Mouse (Mus musculus) neural tube, embryonic 12.5 days (tissue): ENCODE data around the gene Sik3. TPM values are rescaled to one million over a fixed set of nuclear protein-coding genes. Genes with fewer than 3 reads are reported as not detected.

Experiments used
- ATAC-seq: fragments of 200-750 bp; cut with Nextera tagmentation; 2 replicates; pipeline ENCODE4 v1.8.0; 2017; ENCODE audit warnings: low read depth, mild to moderate bottlenecking, moderate TSS enrichment, moderate library complexity; ENCODE audit not compliant: low FRiP score
- H3K27ac ChIP-seq: fragments of 300-500 bp; sonication (generic); 2 replicates; pipeline ENCODE4 v1.5.1; 2016
- H3K27me3 ChIP-seq: fragments of 300-500 bp; sonication (generic); replicated peaks from 2 replicates; pipeline ENCODE4 v1.6.1; 2016; ENCODE audit warnings: mild to moderate bottlenecking
- H3K36me3 ChIP-seq: fragments of 300-500 bp; sonication (generic); 2 replicates; pipeline ENCODE4 v1.6.1; 2016; ENCODE audit warnings: mild to moderate bottlenecking
- H3K4me1 ChIP-seq: fragments of 300-500 bp; sonication (generic); 2 replicates; pipeline ENCODE4 v1.6.1; 2016
- H3K4me2 ChIP-seq: fragments of 300-500 bp; sonication (generic); replicated peaks from 2 replicates; pipeline ENCODE4 v1.6.1; 2016; ENCODE audit warnings: mild to moderate bottlenecking
- H3K4me3 ChIP-seq: fragments of 300-500 bp; sonication (generic); 2 replicates; pipeline ENCODE4 v1.5.1; 2016
- H3K9ac ChIP-seq: fragments of 300-500 bp; sonication (generic); 2 replicates; pipeline ENCODE4 v1.6.1; 2016; ENCODE audit warnings: mild to moderate bottlenecking
- H3K9me3 ChIP-seq: fragments of 300-500 bp; sonication (generic); 2 replicates; pipeline ENCODE4 v1.6.1; 2016; ENCODE audit warnings: mild to moderate bottlenecking
- WGBS: fragments of 180-500 bp; shearing (Covaris S2); methylation state at CpG from one replicate; pipeline ENCODE4 v1.1.7; 2016; 5-methylcytosine and 5-hydroxymethylcytosine counted together
- polyA plus RNA-seq: library from polyadenylated mRNA; unstranded; fragments of >200 nt; fragmentation: Nextera tagmentation; extraction: Ambion mirVana; gene quantifications from 2 replicates; pipeline ENCODE4 v1.2.1, GENCODE M21; 2016

The Sik3 gene
- polyA plus RNA-seq, 1 experiment from 2014 or later: 13.2 TPM

DNA sequence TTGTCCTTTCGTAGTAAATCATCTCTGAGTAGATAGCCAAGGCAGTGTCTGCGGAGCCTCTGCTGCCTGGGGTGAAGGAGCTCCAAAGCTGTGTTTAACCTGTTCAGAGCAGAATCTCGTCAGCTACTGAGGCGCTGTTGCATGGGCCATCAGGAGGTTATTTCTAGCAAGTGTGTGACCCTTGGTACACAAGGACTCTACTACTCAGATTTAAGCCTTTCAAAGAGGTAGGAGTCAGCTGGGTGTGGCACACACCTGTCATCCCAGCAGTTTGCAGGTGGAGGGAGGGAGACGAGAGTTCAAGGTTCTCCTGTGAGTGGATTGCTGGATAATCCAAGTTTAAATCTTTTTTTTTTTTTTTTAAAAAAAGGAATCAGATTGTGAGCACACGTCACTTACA is 7.4 kb downstream of the Sik3 start:
- H3K4me1 ChIP-seq: peaks cover 19% of the 10 kb centered on the region
- H3K4me2 ChIP-seq: no peak overlapping the region
- no peaks in the 10 kb centered on the region for H3K9me3 ChIP-seq
- no peak overlapping the region for H3K9ac ChIP-seq
- H3K27me3 ChIP-seq: no peaks in the 10 kb centered on the region
- no peaks in the 10 kb centered on the region for H3K36me3 ChIP-seq
- ATAC-seq: no peak
- no peak overlapping the region for H3K4me3 ChIP-seq
- 81% methylated on average over 6 of the region's 6 CpGs for WGBS
- no peak overlapping the region for H3K27ac ChIP-seq

DNA sequence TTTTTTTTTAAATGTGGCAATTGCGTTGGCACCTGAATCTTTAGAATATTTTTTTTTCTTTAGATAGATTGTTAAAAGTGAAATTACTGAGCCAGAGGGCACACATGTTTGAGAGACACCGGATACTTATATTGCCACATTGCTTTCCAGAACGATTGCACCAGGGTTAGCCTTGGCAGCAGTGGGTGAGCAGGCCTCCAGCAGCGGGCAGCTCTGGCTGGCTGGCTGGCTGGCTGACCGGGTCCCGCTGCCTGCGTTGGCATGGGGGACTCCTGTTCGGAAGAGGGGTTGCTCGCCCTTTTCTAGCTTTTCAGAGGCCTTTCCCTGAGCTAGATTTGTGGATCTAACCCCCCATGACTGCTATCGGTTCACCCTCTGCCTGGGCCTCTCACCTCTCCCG is 11.0 kb downstream of the Sik3 start:
- Histone ChIP-seq H3K36me3 (no peaks in the 10 kb centered on the region), H3K4me3 (no peak overlapping the region), H3K4me1 (peaks cover 7% of the 10 kb centered on the region), H3K4me2 (no peak overlapping the region), H3K27ac (no peak overlapping the region), H3K9ac (no peak overlapping the region), H3K27me3 (no peaks in the 10 kb centered on the region), H3K9me3 (no peaks in the 10 kb centered on the region)
- WGBS: 94% methylated on average over 11 of the region's 11 CpGs
- ATAC-seq: no peak

DNA sequence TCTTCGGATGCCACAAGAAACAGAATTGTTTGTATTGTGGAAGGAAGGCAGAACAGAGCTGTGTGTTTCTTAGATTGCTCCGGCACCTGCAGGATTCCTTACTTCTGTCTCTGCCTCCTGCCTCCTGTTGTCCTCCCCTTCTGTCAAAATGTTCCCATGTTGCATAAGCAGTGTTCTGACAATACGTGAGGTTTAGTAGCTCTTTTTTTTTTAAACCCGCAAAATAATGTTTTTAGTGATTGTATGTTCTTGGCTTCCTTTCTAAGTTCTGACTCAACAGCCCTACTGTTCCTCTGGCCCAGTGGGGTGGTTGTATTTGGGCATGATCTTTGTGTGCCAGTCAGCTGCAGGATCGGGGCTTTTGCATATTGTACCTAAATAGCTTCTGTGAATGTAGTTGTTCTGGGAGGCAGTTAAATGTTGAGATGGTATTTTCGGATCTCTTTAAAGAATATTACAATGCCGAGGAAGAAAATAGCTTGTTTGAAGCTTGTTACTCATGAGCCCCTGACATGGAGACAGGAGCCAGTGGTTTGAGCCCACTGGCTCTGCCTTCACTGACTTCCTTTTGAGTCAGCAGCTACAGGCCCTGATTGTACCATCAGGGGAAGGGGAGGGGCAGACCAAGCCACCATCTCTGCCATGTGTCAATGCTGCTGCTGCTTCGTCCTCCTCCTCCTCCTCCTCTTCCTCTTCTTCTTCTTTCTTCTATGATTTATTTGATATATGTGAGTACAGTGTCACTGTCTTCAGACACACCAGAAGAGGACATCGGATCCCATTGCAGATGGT is 13.6 kb downstream of the Sik3 start:
- Histone ChIP-seq H3K9me3 (no peaks in the 10 kb centered on the region), H3K27me3 (no peaks in the 10 kb centered on the region), H3K9ac (no peak overlapping the region), H3K4me2 (no peak overlapping the region), H3K4me1 (peaks cover 7% of the 10 kb centered on the region; the same call in 1 of the 2 replicates), H3K4me3 (no peak overlapping the region), H3K27ac (no peak overlapping the region), H3K36me3 (no peaks in the 10 kb centered on the region)
- WGBS: 91% methylated on average over 9 of the region's 9 CpGs
- ATAC-seq: no peak

GRCm38 (mm10) chr9:46027994-46028393 is 15.4 kb downstream of the Sik3 start:
- Histone ChIP-seq H3K4me1 (peaks cover 13% of the 10 kb centered on the region), H3K9ac (no peak overlapping the region), H3K27ac (no peak overlapping the region), H3K4me3 (no peak overlapping the region), H3K36me3 (no peaks in the 10 kb centered on the region), H3K4me2 (no peak overlapping the region), H3K27me3 (no peaks in the 10 kb centered on the region), H3K9me3 (no peaks in the 10 kb centered on the region)
- ATAC-seq: no peak
- 20% methylated on average over 8 of the region's 8 CpGs for WGBS

DNA sequence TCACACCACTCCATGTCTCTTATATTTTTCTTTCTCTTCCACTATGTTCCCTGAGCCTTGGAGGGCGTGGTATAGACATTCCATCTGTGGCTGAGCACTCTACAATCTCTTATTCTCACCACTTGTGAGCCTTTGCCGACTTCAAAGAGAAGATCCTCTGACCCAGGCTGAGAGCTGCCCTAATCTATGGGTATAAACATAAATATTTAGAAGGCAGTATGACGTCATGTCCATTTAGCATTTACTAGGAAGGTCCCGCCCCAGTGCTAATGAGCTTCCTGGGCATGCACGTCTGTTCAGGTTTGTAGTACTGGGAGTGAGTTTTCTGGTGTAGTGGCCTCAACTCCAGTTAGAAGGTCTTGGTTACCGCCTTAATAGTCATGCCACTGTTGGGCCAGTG is 16.9 kb downstream of the Sik3 start:
- H3K27ac ChIP-seq: no peak overlapping the region
- H3K36me3 ChIP-seq: no peaks in the 10 kb centered on the region
- H3K4me1 ChIP-seq: peaks cover 13% of the 10 kb centered on the region
- ATAC-seq: no peak
- H3K27me3 ChIP-seq: no peaks in the 10 kb centered on the region
- no peak overlapping the region for H3K4me3 ChIP-seq
- WGBS: 85% methylated on average over 6 of the region's 6 CpGs
- H3K9ac ChIP-seq: no peak overlapping the region
- no peaks in the 10 kb centered on the region for H3K9me3 ChIP-seq
- no peak overlapping the region for H3K4me2 ChIP-seq

GRCm38 (mm10) chr9:46030184-46030583 is 17.6 kb downstream of the Sik3 start:
- 81% methylated on average over 5 of the region's 5 CpGs for WGBS
- Histone ChIP-seq H3K27ac (no peak overlapping the region), H3K36me3 (no peaks in the 10 kb centered on the region), H3K9me3 (no peaks in the 10 kb centered on the region), H3K4me2 (no peak overlapping the region), H3K4me1 (peaks cover 13% of the 10 kb centered on the region), H3K27me3 (no peaks in the 10 kb centered on the region), H3K4me3 (no peak overlapping the region), H3K9ac (no peak overlapping the region)
- no peak for ATAC-seq

DNA sequence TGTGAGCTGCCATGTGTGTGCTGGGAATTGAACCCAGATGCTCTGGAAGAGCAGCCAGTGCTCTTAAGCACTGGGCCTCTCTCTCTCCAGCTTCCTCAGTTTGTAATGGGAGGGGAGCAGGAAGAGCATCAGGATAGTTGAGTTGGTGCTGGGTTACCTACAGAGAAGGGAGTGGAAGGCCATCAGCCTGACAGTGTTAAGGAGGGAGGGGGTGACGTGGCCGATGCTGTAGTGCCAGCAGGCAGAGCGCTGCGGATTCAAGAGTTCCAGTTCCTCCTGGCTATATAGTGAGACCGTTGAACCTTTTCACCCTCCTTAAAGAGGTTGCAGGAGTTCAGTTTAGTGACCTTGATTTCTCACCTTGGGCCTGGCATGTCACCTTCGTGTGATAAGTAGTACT is 18.3 kb downstream of the Sik3 start:
- no peaks in the 10 kb centered on the region for H3K36me3 ChIP-seq
- no peak overlapping the region for H3K27ac ChIP-seq
- no peak overlapping the region for H3K4me2 ChIP-seq
- peaks cover 17% of the 10 kb centered on the region for H3K4me1 ChIP-seq
- ATAC-seq: no peak
- H3K9me3 ChIP-seq: no peaks in the 10 kb centered on the region
- H3K4me3 ChIP-seq: no peak overlapping the region
- 79% methylated on average over 6 of the region's 6 CpGs for WGBS
- H3K27me3 ChIP-seq: no peaks in the 10 kb centered on the region
- H3K9ac ChIP-seq: no peak overlapping the region

DNA sequence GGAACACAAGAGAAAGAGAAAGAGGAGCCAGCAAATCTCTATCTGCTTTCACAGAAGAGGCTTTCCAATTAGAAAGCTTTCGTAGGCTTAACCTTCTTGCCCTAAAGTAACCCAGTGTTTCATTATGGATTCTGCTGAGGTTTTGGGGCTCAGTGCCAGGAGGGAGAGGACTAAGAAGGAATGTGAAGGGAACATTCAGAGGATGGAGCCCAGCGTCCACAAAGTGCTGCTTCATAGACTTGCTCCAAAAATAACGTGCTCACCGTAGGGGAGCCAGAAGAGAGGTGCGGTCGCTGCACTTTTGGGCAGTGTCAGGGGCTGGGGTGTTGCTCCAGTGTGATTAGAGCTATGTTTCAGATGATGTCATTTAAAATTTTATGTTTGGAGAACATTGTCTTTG is 19.6 kb downstream of the Sik3 start:
- no peaks in the 10 kb centered on the region for H3K9me3 ChIP-seq
- no peak overlapping the region for H3K27ac ChIP-seq
- peaks cover 17% of the 10 kb centered on the region for H3K4me1 ChIP-seq
- no peaks in the 10 kb centered on the region for H3K36me3 ChIP-seq
- H3K4me2 ChIP-seq: no peak overlapping the region
- H3K27me3 ChIP-seq: no peaks in the 10 kb centered on the region
- 80% methylated on average over 6 of the region's 6 CpGs for WGBS
- H3K9ac ChIP-seq: no peak overlapping the region
- no peak for ATAC-seq
- H3K4me3 ChIP-seq: no peak overlapping the region

- no peak overlapping the region for H3K4me3 ChIP-seq
- H3K27me3 ChIP-seq: no peaks in the 10 kb centered on the region
- no peaks in the 10 kb centered on the region for H3K36me3 ChIP-seq
- peaks cover 15% of the 10 kb centered on the region for H3K4me1 ChIP-seq
- WGBS: 88% methylated on average over 1 of the region's 1 CpGs
- H3K4me2 ChIP-seq: no peak overlapping the region
- no peak overlapping the region for H3K9ac ChIP-seq
- no peak overlapping the region for H3K27ac ChIP-seq
- H3K9me3 ChIP-seq: no peaks in the 10 kb centered on the region
- no peak for ATAC-seq
Measured at GRCm38 (mm10) chr9:46033058-46033457, 20.4 kb downstream of the Sik3 start.

GRCm38 (mm10) chr9:46033862-46034261 is 21.2 kb downstream of the Sik3 start:
- no peaks in the 10 kb centered on the region for H3K36me3 ChIP-seq
- H3K4me2 ChIP-seq: no peak overlapping the region
- WGBS: 85% methylated on average over 3 of the region's 3 CpGs
- ATAC-seq: no peak
- peaks cover 12% of the 10 kb centered on the region; the same call in 1 of the 2 replicates for H3K4me1 ChIP-seq
- H3K9me3 ChIP-seq: no peaks in the 10 kb centered on the region
- no peak overlapping the region for H3K27ac ChIP-seq
- H3K9ac ChIP-seq: no peak overlapping the region
- H3K27me3 ChIP-seq: no peaks in the 10 kb centered on the region
- H3K4me3 ChIP-seq: no peak overlapping the region

GRCm38 (mm10) chr9:46035290-46035871 is 22.8 kb downstream of the Sik3 start:
- Histone ChIP-seq H3K4me1 (peaks cover 10% of the 10 kb centered on the region; the same call in 1 of the 2 replicates), H3K4me2 (no peak overlapping the region), H3K9ac (no peak overlapping the region), H3K9me3 (no peaks in the 10 kb centered on the region), H3K4me3 (no peak overlapping the region), H3K36me3 (0 out of 2 replicates have a peak, but pooled peaks cover 2% of the 10 kb centered on the region), H3K27me3 (no peaks in the 10 kb centered on the region), H3K27ac (no peak overlapping the region)
- no peak for ATAC-seq
- WGBS: 72% methylated on average over 9 of the region's 9 CpGs

- ATAC-seq: no peak
- no peak overlapping the region for H3K4me3 ChIP-seq
- no peak overlapping the region for H3K4me2 ChIP-seq
- WGBS: 96% methylated on average over 8 of the region's 8 CpGs
- no peaks in the 10 kb centered on the region for H3K9me3 ChIP-seq
- H3K9ac ChIP-seq: no peak overlapping the region
- 0 out of 2 replicates have a peak, but pooled peaks cover 2% of the 10 kb centered on the region for H3K36me3 ChIP-seq
- H3K4me1 ChIP-seq: peaks cover 8% of the 10 kb centered on the region; the same call in 1 of the 2 replicates
- H3K27me3 ChIP-seq: no peaks in the 10 kb centered on the region
- no peak overlapping the region for H3K27ac ChIP-seq
Measured at GRCm38 (mm10) chr9:46036881-46037280, 24.3 kb downstream of the Sik3 start.

GRCm38 (mm10) chr9:46038786-46039185 is 26.2 kb downstream of the Sik3 start:
- Histone ChIP-seq H3K27me3 (no peaks in the 10 kb centered on the region), H3K4me3 (no peak overlapping the region), H3K27ac (no peak overlapping the region), H3K4me2 (no peak overlapping the region), H3K9me3 (no peaks in the 10 kb centered on the region), H3K9ac (no peak overlapping the region), H3K4me1 (peaks cover 4% of the 10 kb centered on the region; the same call in 1 of the 2 replicates), H3K36me3 (0 out of 2 replicates have a peak, but pooled peaks cover 2% of the 10 kb centered on the region)
- no peak for ATAC-seq
- 95% methylated on average over 13 of the region's 13 CpGs for WGBS
